Mouse (Mus musculus): Measurements from ENCODE around the gene Rep15. TPM values are rescaled to one million over a fixed set of nuclear protein-coding genes. Genes with fewer than 3 reads are reported as not detected.

Rep15 gene
- total RNA-seq, 1 experiment: 0.80 TPM

DNA sequence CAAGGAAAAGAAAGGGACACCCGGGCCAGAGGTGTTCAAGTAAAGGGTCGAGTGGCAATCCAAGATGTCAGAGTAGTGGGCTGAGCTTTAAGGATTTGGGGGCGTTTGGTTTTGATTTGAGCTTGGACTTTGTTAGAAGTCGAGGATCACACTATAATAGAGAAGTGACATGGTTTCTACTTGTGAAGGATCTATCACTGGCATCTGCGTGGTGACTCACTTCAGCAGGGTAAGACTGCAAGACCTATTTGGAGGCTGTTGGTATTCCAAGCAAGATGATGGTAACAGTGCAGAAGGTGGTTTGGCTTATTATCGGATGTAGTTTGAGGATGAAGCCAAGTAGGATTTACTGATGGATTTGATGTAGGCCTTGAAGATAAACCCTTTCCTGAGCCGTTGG lies 11.2 kb downstream of the Rep15 start:
- in situ Hi-C loops (cut with MboI; ENCODE audit: low sequenced_read_pairs in 2 of 2, unreplicated experiment in 2 of 2): no loop called here
- Histone ChIP-seq H3K27ac (ENCODE audit: insufficient read depth, low read depth, low read length, poor library complexity, severe bottlenecking) (no peak overlapping the region), H3K36me3 (ENCODE audit: control insufficient read depth, insufficient read depth, low read length, poor library complexity, severe bottlenecking) (peaks cover 7% of the 10 kb centered on the region), H3K4me1 (ENCODE audit: control insufficient read depth in 2 of 2, insufficient read depth in 2 of 2, low read length in 2 of 2, poor library complexity in 1 of 2) (no peaks in the 10 kb centered on the region), H3K4me3 (ENCODE audit: insufficient read depth in 1 of 2, low read depth in 1 of 2, low read length in 2 of 2, poor library complexity in 1 of 2, severe bottlenecking in 1 of 2) (peak overlapping the region; percentile 78 to 89), H3K9ac (ENCODE audit: insufficient read depth, low read depth, low read length, poor library complexity, severe bottlenecking) (peak overlapping the region; percentile 90; the same call in 1 of the 2 replicates), H3K9me3 (ENCODE audit: control insufficient read depth, insufficient read depth, low read depth, low read length) (no peaks in the 10 kb centered on the region)
- TF ChIP-seq CHD2 (IDR thresholded peaks at IDR 0.05; ENCODE audit: low read depth, low read length): no peak
- TF ChIP-seq ZNF384 (IDR thresholded peaks at IDR 0.05; ENCODE audit: low read depth, low read length): no peak
- no peak for TF ChIP-seq MAFK (IDR thresholded peaks at IDR 0.05; ENCODE audit: insufficient read depth, low read depth, low read length)
- TF ChIP-seq HCFC1 (IDR thresholded peaks at IDR 0.05; ENCODE audit: borderline replicate concordance, insufficient read depth, low read length): no peak
- TF ChIP-seq ZC3H11A (IDR thresholded peaks at IDR 0.05; ENCODE audit: borderline replicate concordance, low read depth, low read length): no peak
- DNase-seq (ENCODE audit: low read depth, low spot score): no peak

DNA sequence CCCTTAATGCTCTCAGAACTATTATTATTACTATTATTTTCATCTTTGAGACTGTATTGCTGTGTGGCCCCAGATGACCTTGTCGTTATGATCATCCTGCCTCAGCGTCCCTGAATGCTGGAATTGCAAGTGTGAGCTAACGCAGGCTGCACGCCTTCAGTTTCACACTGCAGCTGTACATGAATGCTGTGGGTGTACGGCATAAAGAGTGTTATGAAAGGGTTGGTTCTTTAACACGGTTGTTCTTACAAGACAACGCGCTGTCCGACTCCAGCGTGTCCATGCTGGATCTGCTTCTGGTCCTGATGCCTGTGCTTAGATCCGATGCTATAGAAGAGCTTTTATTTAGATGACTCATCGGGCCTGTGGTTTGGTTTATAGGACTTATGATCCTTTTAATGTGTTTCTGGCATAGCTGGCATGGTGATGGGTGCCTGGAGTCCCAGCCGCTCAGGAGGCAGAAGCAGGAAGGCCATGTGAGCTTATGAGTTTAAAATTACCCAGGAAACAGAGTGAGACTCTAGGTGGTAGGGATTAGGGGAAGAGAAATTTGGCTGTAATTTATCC lies 16.9 kb downstream of the Rep15 start:
- no peak overlapping the region for H3K4me3 ChIP-seq (ENCODE audit: insufficient read depth in 1 of 2, low read depth in 1 of 2, low read length in 2 of 2, poor library complexity in 1 of 2, severe bottlenecking in 1 of 2)
- no peak overlapping the region for H3K9ac ChIP-seq (ENCODE audit: insufficient read depth, low read depth, low read length, poor library complexity, severe bottlenecking)
- no peaks in the 10 kb centered on the region for H3K4me1 ChIP-seq (ENCODE audit: control insufficient read depth in 2 of 2, insufficient read depth in 2 of 2, low read length in 2 of 2, poor library complexity in 1 of 2)
- no peaks in the 10 kb centered on the region for H3K9me3 ChIP-seq (ENCODE audit: control insufficient read depth, insufficient read depth, low read depth, low read length)
- TF ChIP-seq MAFK (IDR thresholded peaks at IDR 0.05; ENCODE audit: insufficient read depth, low read depth, low read length) (no peak), ZC3H11A (IDR thresholded peaks at IDR 0.05; ENCODE audit: borderline replicate concordance, low read depth, low read length) (no peak), ZNF384 (IDR thresholded peaks at IDR 0.05; ENCODE audit: low read depth, low read length) (no peak), HCFC1 (IDR thresholded peaks at IDR 0.05; ENCODE audit: borderline replicate concordance, insufficient read depth, low read length) (no peak), CHD2 (IDR thresholded peaks at IDR 0.05; ENCODE audit: low read depth, low read length) (no peak)
- no peak overlapping the region for H3K27ac ChIP-seq (ENCODE audit: insufficient read depth, low read depth, low read length, poor library complexity, severe bottlenecking)
- peaks cover 21% of the 10 kb centered on the region for H3K36me3 ChIP-seq (ENCODE audit: control insufficient read depth, insufficient read depth, low read length, poor library complexity, severe bottlenecking)
- in situ Hi-C loops (cut with MboI; ENCODE audit: low sequenced_read_pairs in 2 of 2, unreplicated experiment in 2 of 2): no loop called here
- no peak for DNase-seq (ENCODE audit: low read depth, low spot score)

DNA sequence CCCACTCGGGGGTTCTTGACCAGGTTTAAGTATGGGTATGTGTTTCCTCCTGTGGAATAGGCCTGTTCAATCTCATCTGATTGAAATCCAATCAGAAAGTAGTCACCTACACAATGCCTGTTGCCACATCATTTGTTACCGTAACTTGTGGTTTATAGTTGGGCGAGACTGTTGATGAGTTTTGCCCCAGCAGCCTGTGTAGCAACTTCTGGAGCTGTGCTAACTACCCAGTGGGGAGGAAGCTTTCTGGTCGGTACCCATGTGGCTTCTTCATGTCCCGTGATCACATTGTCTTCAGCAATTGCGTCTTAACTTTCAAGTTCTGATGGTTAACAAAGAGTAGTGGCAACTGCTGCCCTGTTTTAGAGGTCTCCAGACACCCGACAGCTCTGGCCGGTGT lies 19.3 kb downstream of the Rep15 start:
- Histone ChIP-seq H3K36me3 (ENCODE audit: control insufficient read depth, insufficient read depth, low read length, poor library complexity, severe bottlenecking) (peaks cover 24% of the 10 kb centered on the region), H3K4me3 (ENCODE audit: insufficient read depth in 1 of 2, low read depth in 1 of 2, low read length in 2 of 2, poor library complexity in 1 of 2, severe bottlenecking in 1 of 2) (no peak overlapping the region), H3K9me3 (ENCODE audit: control insufficient read depth, insufficient read depth, low read depth, low read length) (no peaks in the 10 kb centered on the region), H3K9ac (ENCODE audit: insufficient read depth, low read depth, low read length, poor library complexity, severe bottlenecking) (no peak overlapping the region), H3K4me1 (ENCODE audit: control insufficient read depth in 2 of 2, insufficient read depth in 2 of 2, low read length in 2 of 2, poor library complexity in 1 of 2) (no peaks in the 10 kb centered on the region), H3K27ac (ENCODE audit: insufficient read depth, low read depth, low read length, poor library complexity, severe bottlenecking) (no peak overlapping the region)
- in situ Hi-C loops (cut with MboI; ENCODE audit: low sequenced_read_pairs in 2 of 2, unreplicated experiment in 2 of 2): no loop called here
- TF ChIP-seq ZC3H11A (IDR thresholded peaks at IDR 0.05; ENCODE audit: borderline replicate concordance, low read depth, low read length): no peak
- TF ChIP-seq HCFC1 (IDR thresholded peaks at IDR 0.05; ENCODE audit: borderline replicate concordance, insufficient read depth, low read length): no peak
- no peak for DNase-seq (ENCODE audit: low read depth, low spot score)

DNA sequence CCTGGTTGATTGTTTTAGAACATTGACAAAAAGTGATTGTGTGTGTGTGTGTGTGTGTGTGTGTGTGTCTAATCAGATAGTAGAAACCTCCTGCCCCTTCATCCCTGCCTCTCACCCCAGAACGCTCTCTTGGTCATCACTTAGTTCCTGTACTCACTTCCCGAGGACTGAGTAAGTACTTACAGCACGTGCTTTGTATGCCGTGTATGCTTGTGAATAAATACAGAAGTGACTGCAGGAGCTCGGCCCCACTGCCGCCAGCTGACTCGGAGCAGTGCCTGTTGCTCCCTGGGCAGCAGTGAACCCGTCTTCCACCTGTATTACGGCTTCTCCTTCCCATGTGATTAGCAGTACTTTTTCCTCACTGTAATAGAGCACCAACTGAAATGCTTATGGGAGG lies 20.1 kb downstream of the Rep15 start:
- TF ChIP-seq MAFK (IDR thresholded peaks at IDR 0.05; ENCODE audit: insufficient read depth, low read depth, low read length) (no peak), ZNF384 (IDR thresholded peaks at IDR 0.05; ENCODE audit: low read depth, low read length) (no peak), CHD2 (IDR thresholded peaks at IDR 0.05; ENCODE audit: low read depth, low read length) (no peak), HCFC1 (IDR thresholded peaks at IDR 0.05; ENCODE audit: borderline replicate concordance, insufficient read depth, low read length) (no peak), ZC3H11A (IDR thresholded peaks at IDR 0.05; ENCODE audit: borderline replicate concordance, low read depth, low read length) (no peak)
- in situ Hi-C loops (cut with MboI; ENCODE audit: low sequenced_read_pairs in 2 of 2, unreplicated experiment in 2 of 2): no loop called here
- Histone ChIP-seq H3K36me3 (ENCODE audit: control insufficient read depth, insufficient read depth, low read length, poor library complexity, severe bottlenecking) (peaks cover 26% of the 10 kb centered on the region), H3K9ac (ENCODE audit: insufficient read depth, low read depth, low read length, poor library complexity, severe bottlenecking) (no peak overlapping the region), H3K4me1 (ENCODE audit: control insufficient read depth in 2 of 2, insufficient read depth in 2 of 2, low read length in 2 of 2, poor library complexity in 1 of 2) (no peaks in the 10 kb centered on the region), H3K9me3 (ENCODE audit: control insufficient read depth, insufficient read depth, low read depth, low read length) (no peaks in the 10 kb centered on the region), H3K4me3 (ENCODE audit: insufficient read depth in 1 of 2, low read depth in 1 of 2, low read length in 2 of 2, poor library complexity in 1 of 2, severe bottlenecking in 1 of 2) (no peak overlapping the region), H3K27ac (ENCODE audit: insufficient read depth, low read depth, low read length, poor library complexity, severe bottlenecking) (no peak overlapping the region)
- no peak for DNase-seq (ENCODE audit: low read depth, low spot score)

Data from ES-E14 (cell line).